Mouse (Mus musculus) liver, embryonic 16.5 days (tissue): ENCODE data around the gene Gale. TPM values are rescaled to one million over a fixed set of nuclear protein-coding genes. Genes with fewer than 3 reads are reported as not detected.

ENCODE experiments used
- ATAC-seq: fragments of 200-750 bp; cut with Nextera tagmentation; 2 replicates; pipeline ENCODE4 v1.8.0; 2017; ENCODE audit warnings: low read depth, mild to moderate bottlenecking, moderate number of reproducible peaks, moderate library complexity
- H3K27ac ChIP-seq: fragments of 300-500 bp; sonication (generic); 2 replicates; pipeline ENCODE4 v1.5.1; 2014; ENCODE audit warnings: mild to moderate bottlenecking, low read length
- H3K27me3 ChIP-seq: fragments of 300-500 bp; sonication (generic); 2 replicates; pipeline ENCODE4 v1.6.1; 2014; ENCODE audit warnings: low read depth, low read length, mixed read lengths; ENCODE audit not compliant: control insufficient read depth, insufficient read depth
- H3K36me3 ChIP-seq: fragments of 300-500 bp; sonication (generic); 2 replicates; pipeline ENCODE4 v1.6.1; 2014; ENCODE audit warnings: mild to moderate bottlenecking; ENCODE audit not compliant: control insufficient read depth, insufficient read depth
- H3K4me1 ChIP-seq: fragments of 300-500 bp; sonication (generic); 2 replicates; pipeline ENCODE4 v1.6.1; 2014; ENCODE audit warnings: low read depth, low read length, mixed read lengths; ENCODE audit not compliant: control insufficient read depth
- H3K4me2 ChIP-seq: fragments of 300-500 bp; sonication (generic); 2 replicates; pipeline ENCODE4 v1.6.1; 2014; ENCODE audit warnings: low read depth, low read length, mixed read lengths
- H3K4me3 ChIP-seq: fragments of 300-500 bp; sonication (generic); 2 replicates; pipeline ENCODE4 v1.5.1; 2014; ENCODE audit warnings: low read depth, mild to moderate bottlenecking, low read length
- H3K9ac ChIP-seq: fragments of 300-500 bp; sonication (generic); 2 replicates; pipeline ENCODE4 v1.6.1; 2014; ENCODE audit warnings: low read depth, low read length
- H3K9me3 ChIP-seq: fragments of 300-500 bp; sonication (generic); replicated peaks from 2 replicates; pipeline ENCODE4 v1.6.1; 2016; ENCODE audit warnings: low read length; ENCODE audit not compliant: control insufficient read depth
- WGBS: fragments of 180-500 bp; shearing (Covaris S2); extraction: QIAGEN DNeasy Blood & Tissue Kit; methylation state at CpG from one replicate; pipeline ENCODE4 v1.1.7; 2014; ENCODE audit not compliant: insufficient replicate concordance; 5-methylcytosine and 5-hydroxymethylcytosine counted together
- polyA plus RNA-seq: library from polyadenylated mRNA; unstranded; fragments of >200 nt; fragmentation: Nextera tagmentation; extraction: Ambion mirVana; gene quantifications from 2 replicates; pipeline ENCODE4 v1.2.1, GENCODE M21; 2015

The Gale gene
- polyA plus RNA-seq, 1 experiment from 2014 or later, result 37.6 TPM

- Histone ChIP-seq H3K4me1 (peaks cover 31% of the 10 kb centered on the region), H3K36me3 (peaks cover 19% of the 10 kb centered on the region), H3K27me3 (no peaks in the 10 kb centered on the region), H3K4me3 (no peak overlapping the region), H3K27ac (no peak overlapping the region), H3K9ac (no peak overlapping the region), H3K9me3 (no peaks in the 10 kb centered on the region; the same call in 1 of the 2 replicates), H3K4me2 (no peak overlapping the region)
- ATAC-seq, result peak; percentile 43
- 64% methylated on average over 6 of the region's 6 CpGs for WGBS
Observed at GRCm38 (mm10) chr4:135949911-135950310, 13.6 kb upstream of the Gale start.

GRCm38 (mm10) chr4:135950365-135950764, 13.2 kb upstream of the Gale start:
- Histone ChIP-seq H3K4me3 (no peak overlapping the region), H3K27me3 (no peaks in the 10 kb centered on the region), H3K36me3 (peaks cover 22% of the 10 kb centered on the region), H3K27ac (no peak overlapping the region), H3K9ac (no peak overlapping the region), H3K4me1 (peaks cover 29% of the 10 kb centered on the region), H3K9me3 (no peaks in the 10 kb centered on the region; the same call in 1 of the 2 replicates), H3K4me2 (no peak overlapping the region)
- ATAC-seq, result no peak
- 72% methylated on average over 6 of the region's 6 CpGs for WGBS

GRCm38 (mm10) chr4:135951505-135951904, 12.0 kb upstream of the Gale start:
- Histone ChIP-seq H3K9me3 (no peaks in the 10 kb centered on the region; the same call in 1 of the 2 replicates), H3K9ac (no peak overlapping the region), H3K27ac (no peak overlapping the region), H3K4me2 (no peak overlapping the region), H3K36me3 (peaks cover 22% of the 10 kb centered on the region), H3K4me1 (peaks cover 21% of the 10 kb centered on the region), H3K4me3 (no peak overlapping the region), H3K27me3 (no peaks in the 10 kb centered on the region)
- 90% methylated on average over 3 of the region's 3 CpGs for WGBS
- no peak for ATAC-seq

GRCm38 (mm10) chr4:135953179-135953578, 10.3 kb upstream of the Gale start:
- no peak for ATAC-seq

GRCm38 (mm10) chr4:135954241-135954640, 9.3 kb upstream of the Gale start:
- Histone ChIP-seq H3K4me2 (no peak overlapping the region), H3K4me1 (peaks cover 2% of the 10 kb centered on the region; the same call in 1 of the 2 replicates), H3K27ac (no peak overlapping the region), H3K27me3 (no peaks in the 10 kb centered on the region), H3K9ac (no peak overlapping the region), H3K36me3 (peaks cover 22% of the 10 kb centered on the region), H3K4me3 (no peak overlapping the region), H3K9me3 (no peaks in the 10 kb centered on the region; the same call in 1 of the 2 replicates)
- WGBS, result 16% methylated on average over 2 of the region's 2 CpGs
- no peak for ATAC-seq

More at GRCm38 (mm10) chr4:135953179-135953578, 10.3 kb upstream of the Gale start:
- Histone ChIP-seq H3K4me1 (peaks cover 10% of the 10 kb centered on the region), H3K27me3 (no peaks in the 10 kb centered on the region), H3K27ac (no peak overlapping the region), H3K9me3 (no peaks in the 10 kb centered on the region; the same call in 1 of the 2 replicates), H3K4me3 (no peak overlapping the region), H3K36me3 (peaks cover 22% of the 10 kb centered on the region), H3K9ac (no peak overlapping the region), H3K4me2 (no peak overlapping the region)
- WGBS, result 70% methylated on average over 3 of the region's 3 CpGs

GRCm38 (mm10) chr4:135955886-135956285, 7.6 kb upstream of the Gale start:
- Histone ChIP-seq H3K4me2 (no peak overlapping the region), H3K4me3 (no peak overlapping the region), H3K9me3 (no peaks in the 10 kb centered on the region; the same call in 1 of the 2 replicates), H3K4me1 (peaks cover 2% of the 10 kb centered on the region; the same call in 1 of the 2 replicates), H3K27me3 (no peaks in the 10 kb centered on the region), H3K9ac (no peak overlapping the region), H3K36me3 (peaks cover 22% of the 10 kb centered on the region), H3K27ac (no peak overlapping the region)
- no peak for ATAC-seq
- 78% methylated on average over 9 of the region's 9 CpGs for WGBS

- peak overlapping the region; percentile 65 for H3K27ac ChIP-seq
- 64% methylated on average over 8 of the region's 8 CpGs for WGBS
- H3K9me3 ChIP-seq, result no peaks in the 10 kb centered on the region
- H3K4me1 ChIP-seq, result peaks cover 6% of the 10 kb centered on the region
- no peaks in the 10 kb centered on the region for H3K27me3 ChIP-seq
- H3K9ac ChIP-seq, result no peak overlapping the region
- peak; percentile 72 for ATAC-seq
- no peak overlapping the region for H3K4me3 ChIP-seq
- H3K36me3 ChIP-seq, result peaks cover 6% of the 10 kb centered on the region
- no peak overlapping the region for H3K4me2 ChIP-seq
Observed at GRCm38 (mm10) chr4:135958354-135958753, 5.2 kb upstream of the Gale start.

GRCm38 (mm10) chr4:135960717-135961116, 2.8 kb upstream of the Gale start:
- no peaks in the 10 kb centered on the region for H3K36me3 ChIP-seq
- no peak for ATAC-seq
- H3K4me2 ChIP-seq, result no peak overlapping the region
- no peak overlapping the region for H3K27ac ChIP-seq
- H3K4me3 ChIP-seq, result no peak overlapping the region
- no peak overlapping the region for H3K9ac ChIP-seq
- no peaks in the 10 kb centered on the region for H3K9me3 ChIP-seq
- no peaks in the 10 kb centered on the region for H3K27me3 ChIP-seq
- 23% methylated on average over 5 of the region's 5 CpGs for WGBS
- peaks cover 15% of the 10 kb centered on the region for H3K4me1 ChIP-seq

- Histone ChIP-seq H3K9ac (no peak overlapping the region), H3K36me3 (0 out of 2 replicates have a peak, but pooled peaks cover 2% of the 10 kb centered on the region), H3K9me3 (no peaks in the 10 kb centered on the region), H3K4me2 (no peak overlapping the region), H3K4me3 (no peak overlapping the region), H3K27ac (no peak overlapping the region), H3K27me3 (no peaks in the 10 kb centered on the region), H3K4me1 (peaks cover 15% of the 10 kb centered on the region)
- no peak for ATAC-seq
- WGBS, result 81% methylated on average over 5 of the region's 5 CpGs
Observed at GRCm38 (mm10) chr4:135961709-135962108, 1.8 kb upstream of the Gale start.
